Mouse (Mus musculus): Measurements from ENCODE around the gene Sebox.

Sebox gene

DNA sequence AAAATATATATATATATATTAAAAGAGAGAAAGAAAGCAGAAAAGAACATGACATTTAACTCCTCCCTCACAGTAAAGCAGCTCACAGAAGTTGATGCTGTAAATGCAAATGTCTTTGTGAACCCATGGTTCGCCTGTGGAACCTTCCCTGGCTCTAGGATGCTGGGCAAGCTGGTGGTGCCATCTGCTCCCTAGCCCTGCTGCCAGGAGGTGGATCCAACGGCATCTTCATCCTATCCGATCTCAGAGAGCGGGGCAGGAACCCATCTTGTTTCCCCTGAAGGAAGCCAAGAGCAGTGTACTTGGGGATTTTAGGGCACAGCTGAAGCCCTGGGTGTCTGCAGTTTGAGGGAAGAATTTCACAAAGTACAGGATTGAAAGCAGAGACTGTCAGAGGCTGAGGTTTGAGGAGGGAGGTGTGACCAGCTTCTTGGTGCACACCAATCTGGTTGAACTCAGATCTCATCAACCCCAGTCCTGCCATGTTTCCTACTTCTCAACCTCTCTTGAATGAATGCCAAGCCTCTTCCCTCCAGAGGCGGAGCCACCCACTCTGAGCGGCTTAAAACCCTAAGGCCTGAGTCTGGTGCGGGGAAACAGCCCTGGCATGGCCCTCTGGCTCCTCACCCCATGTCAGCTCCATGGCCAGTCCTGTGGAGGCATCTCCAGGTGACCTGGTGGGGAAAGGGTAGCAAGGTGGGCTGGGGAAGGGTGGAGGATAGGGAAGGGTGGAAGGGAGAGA lies at the start of gene Sebox:
TSS of gene Sebox (plus strand) at position 539 of the 742 bp plus-strand sequence.
- DNase-seq (ENCODE audit: extremely low spot score, low spot score) = no peak

GRCm38 (mm10) chr11:78453675-78454074 lies 49.6 kb upstream of the Sebox start:
- peak; percentile 61 for DNase-seq (ENCODE audit: extremely low spot score, low spot score)

DNA sequence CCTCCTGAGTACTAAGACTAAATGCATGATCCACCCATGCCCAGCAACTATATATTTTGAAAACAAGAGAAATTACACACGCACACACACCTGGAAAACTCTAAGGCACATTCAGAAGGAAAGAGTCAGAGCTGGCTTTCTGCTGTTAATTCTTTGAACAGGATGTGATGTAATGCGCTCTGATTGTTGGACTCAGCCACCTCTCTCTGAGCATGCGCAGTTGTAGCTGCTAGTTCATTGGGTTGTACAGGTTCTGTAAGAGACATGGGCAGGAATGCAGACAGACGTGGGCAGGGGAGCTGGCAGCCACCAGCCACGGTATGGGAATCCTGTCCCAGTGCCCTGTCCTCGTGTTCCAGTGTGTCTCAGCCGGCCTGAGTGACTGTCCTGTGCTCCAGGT lies 49.0 kb upstream of the Sebox start:
- no peak for DNase-seq (ENCODE audit: extremely low spot score, low spot score)

- peak; percentile 47 for DNase-seq (ENCODE audit: extremely low spot score, low spot score)
Observed at GRCm38 (mm10) chr11:78455308-78455707, 47.9 kb upstream of the Sebox start.

DNA sequence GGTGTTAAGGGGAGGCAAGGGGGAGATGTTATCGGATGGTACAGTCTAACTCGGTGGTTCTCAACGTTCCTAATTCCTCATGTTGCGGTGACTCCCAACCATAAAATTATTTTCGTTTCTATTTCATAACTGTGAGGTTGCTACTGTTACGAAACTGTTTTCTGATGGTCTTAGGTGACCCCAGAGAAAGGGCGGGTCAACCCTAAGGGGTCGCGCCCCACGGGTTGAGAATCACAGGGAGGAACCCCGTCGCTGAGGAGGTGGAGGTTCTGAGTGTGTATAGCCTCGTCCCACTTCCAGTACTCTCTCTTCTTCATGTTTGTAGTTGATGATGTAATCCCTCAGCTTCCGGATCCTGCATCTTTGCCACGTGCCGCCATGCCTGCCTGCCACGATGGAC lies 44.5 kb upstream of the Sebox start:
- DNase-seq (ENCODE audit: extremely low spot score, low spot score) = no peak

GRCm38 (mm10) chr11:78461894-78462293 lies 41.4 kb upstream of the Sebox start:
- no peak for DNase-seq (ENCODE audit: extremely low spot score, low spot score)

DNA sequence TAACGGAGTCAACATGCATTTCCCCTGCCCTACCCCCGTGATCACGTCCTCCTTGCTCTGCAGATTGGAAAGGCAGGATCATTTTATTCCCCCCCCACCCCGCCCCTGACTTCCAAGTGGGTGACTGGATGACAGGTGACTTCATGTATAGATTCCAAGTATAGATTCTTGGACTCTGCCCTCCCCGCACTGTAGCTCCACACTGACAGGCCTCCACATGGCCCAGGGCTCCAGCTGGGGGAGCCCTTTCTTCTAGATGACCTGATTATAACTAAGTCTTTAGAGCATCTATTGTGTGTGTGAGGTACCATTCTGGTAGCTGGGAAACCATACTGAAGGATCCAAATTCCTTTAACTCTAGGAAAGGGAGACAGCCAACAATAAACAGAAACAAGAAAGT lies 40.6 kb upstream of the Sebox start:
- no peak for DNase-seq (ENCODE audit: extremely low spot score, low spot score)

DNA sequence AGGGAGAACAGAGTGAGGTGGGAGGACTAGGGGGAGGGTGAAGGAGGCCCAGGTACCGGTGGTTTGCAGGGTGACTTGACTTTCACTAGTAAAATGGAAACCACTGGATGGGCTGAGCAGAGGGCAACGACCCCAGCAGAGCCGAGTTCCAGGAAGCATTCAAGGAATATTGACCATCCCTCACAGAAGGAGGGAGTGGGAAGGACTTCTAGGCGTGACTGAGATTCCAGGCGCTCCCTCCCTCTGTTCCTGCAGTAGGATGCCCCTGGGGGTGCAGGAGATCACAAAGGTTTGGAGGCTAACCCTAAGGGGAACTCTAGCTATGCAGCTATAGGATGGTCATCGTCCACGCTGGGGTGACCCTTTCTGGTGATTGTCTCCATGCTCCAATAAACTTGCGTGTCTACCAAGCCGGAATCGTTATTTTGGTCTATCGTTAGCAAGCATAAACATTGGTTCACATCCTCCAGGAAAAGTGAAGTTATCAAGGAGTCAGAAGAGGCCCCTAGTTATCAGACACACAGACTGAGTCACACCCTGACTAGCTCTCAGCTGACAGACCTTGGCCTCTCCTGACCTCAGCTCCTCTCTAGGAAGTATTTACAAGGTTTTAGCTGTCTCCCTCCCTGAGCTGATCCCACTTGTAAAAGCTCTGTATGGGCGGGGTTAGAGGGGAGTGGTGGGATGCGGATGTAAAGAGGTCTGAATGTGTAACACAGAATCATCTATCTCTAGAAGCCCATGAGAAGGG lies 39.8 kb upstream of the Sebox start:
- no peak for DNase-seq (ENCODE audit: extremely low spot score, low spot score)

DNA sequence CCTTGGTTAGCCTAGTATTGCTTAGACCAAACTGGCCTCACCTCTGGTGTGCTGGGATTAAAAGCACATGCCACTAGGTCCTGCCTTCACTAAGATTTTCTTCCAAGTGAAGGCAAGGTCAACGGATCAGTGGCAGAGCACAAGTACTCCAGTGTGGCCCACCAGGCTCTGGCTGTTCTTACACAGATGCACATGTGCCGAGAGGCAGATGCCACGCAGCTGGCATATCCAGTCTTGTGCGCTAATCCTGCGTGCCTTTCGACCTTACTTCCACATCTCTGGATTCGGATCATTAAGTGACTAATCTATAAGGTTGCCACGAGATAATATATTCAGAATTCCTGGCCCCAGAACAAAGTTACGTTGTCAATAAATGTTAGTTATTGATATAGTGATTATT lies 38.1 kb upstream of the Sebox start:
- peak; percentile 18 for DNase-seq (ENCODE audit: extremely low spot score, low spot score)

DNA sequence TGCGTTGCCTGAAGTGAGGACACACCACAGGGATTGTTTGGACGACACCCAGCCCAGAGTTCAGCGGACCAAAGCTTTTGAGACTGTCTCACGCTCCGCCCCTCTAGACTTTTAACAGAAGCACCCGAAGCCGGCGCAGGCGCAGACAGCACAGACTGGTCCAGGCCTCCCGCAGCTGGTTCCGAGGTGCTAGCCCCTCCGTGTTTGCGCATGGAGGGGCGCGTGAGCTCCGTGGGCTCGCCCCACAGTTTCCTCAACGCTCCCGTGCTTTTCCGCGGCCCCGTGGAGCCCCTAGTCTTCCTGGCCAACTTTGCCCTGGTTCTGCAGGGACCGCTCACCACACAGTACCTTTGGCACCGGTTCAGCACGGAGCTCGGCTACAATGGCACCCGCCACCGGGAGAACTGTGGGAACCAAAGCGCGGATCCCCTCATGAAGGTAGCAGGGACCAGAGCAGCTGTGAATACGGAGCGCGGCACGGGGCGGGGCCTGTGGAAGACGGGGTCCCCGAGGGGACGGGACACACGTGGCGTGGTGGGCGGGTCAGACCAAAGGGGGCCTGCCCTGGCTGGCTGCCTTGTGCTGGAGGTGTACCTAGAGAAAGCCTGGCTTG lies 37.6 kb upstream of the Sebox start, which contains the start of gene Slc46a1:
TSS of gene Slc46a1 (plus strand) at position 130 of the 613 bp plus-strand sequence.
- DNase-seq (ENCODE audit: extremely low spot score, low spot score) = peak; percentile 84

GRCm38 (mm10) chr11:78466242-78466912 lies 36.9 kb upstream of the Sebox start:
- DNase-seq (ENCODE audit: extremely low spot score, low spot score) = no peak

DNA sequence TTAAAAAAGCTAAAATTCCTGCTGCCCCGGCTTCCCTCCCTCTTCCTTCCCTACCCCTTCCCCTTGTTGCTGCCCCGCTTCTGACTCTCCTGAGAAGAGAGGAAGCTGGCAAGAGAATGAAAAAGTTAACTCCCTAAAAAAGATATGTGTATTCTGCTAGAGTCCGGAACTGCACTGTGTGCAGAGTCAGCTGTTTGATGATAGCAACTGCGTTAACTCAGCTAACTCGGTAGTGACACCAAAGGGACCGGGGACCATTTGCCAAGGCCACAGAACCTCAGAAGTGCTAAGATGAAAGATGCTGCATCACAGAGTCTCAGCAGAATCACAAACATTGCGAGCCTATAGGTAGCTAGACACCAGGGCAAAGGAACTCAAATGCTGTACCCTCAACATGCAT lies 35.7 kb upstream of the Sebox start:
- DNase-seq (ENCODE audit: extremely low spot score, low spot score) = no peak

GRCm38 (mm10) chr11:78467932-78468331 lies 35.3 kb upstream of the Sebox start:
- no peak for DNase-seq (ENCODE audit: extremely low spot score, low spot score)

GRCm38 (mm10) chr11:78471326-78472103 lies 31.7 kb upstream of the Sebox start:
- no peak for DNase-seq (ENCODE audit: extremely low spot score, low spot score)

- DNase-seq (ENCODE audit: extremely low spot score, low spot score) = no peak
Observed at GRCm38 (mm10) chr11:78475289-78475688, 28.0 kb upstream of the Sebox start.

GRCm38 (mm10) chr11:78483639-78484038 lies 19.6 kb upstream of the Sebox start:
- DNase-seq (ENCODE audit: extremely low spot score, low spot score) = no peak

DNA sequence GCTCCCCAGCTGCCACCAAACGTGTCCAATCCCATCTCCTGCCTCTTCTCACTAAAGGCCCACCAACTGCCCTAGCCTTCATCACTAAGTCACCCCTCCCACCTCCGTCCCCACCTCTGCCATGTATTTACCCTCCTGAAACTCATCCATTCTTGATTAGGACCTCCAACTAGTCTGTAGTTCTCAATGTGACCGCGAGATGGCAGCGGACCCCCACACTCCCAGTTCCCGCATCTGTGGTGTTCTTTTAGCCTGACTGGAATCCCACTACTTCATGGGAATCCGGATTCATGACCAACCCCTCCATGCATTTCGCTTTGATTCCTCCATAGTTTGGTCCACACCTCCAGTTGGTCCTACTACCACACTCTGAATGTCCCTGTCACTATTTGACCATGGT lies 15.1 kb upstream of the Sebox start:
- DNase-seq (ENCODE audit: extremely low spot score, low spot score) = peak; percentile 81

DNA sequence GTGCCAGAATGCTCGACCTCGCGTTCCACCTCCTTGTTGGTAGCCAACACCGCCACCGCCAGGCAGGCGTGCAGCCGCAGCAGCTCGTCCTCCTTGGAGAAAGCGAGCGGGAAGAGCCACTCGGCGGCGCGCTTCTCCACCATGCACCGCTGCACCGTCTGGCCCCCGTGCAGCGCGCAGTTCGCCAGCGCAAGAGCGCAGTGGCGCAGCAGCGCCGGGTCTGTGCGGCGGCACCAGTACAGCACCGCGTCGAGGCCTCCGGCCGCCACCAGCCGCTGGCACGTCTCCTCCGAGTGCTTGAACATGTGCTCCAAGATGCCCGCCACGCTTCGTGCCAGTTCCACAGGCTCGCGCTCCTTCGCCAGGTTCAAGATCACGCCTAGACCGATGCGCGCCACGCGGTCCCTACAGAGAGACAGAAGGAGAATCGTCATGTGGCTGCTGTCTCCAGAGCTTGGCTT lies 12.4 kb upstream of the Sebox start:
- DNase-seq (ENCODE audit: extremely low spot score, low spot score) = peak; percentile 57

DNA sequence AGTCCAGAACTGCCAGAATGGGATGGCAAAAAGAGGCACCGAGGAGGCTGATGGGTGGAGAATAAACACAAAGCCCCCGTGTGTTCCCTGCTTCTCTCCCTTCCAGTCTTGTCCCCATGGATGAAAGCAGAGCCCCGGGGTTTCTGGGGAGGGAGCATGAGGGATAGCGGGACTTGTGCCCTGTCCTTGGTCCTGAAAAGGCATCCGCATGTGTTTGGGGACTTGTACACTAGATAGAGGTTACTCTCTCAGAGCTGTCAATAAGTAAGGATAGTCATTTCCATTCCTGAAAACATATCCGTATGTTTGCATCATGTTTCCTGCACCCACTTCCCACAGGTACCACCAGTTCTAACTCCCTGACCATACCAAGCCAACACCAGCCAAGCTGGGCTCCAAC lies 7.3 kb upstream of the Sebox start:
- peak; percentile 49 for DNase-seq (ENCODE audit: extremely low spot score, low spot score)

DNA sequence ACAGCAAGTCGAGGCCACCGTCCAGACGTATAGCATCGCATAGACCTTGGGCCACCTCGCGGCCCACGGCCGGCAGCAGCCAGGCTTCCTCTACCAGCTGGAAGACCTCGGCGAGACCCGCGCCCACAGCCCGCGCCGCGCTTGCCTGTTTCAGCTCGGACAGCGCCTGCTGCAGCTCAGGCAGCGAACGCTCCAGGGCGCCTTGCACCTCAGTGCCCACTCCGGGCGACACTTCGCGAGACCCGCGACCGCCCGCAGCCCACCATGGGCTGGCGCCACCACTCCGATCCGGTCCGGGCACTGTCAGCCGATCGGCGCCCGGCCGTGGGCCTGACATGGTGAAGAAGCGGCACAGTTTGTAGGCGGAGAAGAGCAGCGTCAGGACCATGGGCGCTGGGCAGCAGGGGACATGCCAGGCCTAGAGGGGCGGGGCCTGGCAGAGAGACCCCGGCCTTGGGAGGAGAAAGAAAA lies 6.1 kb upstream of the Sebox start:
- DNase-seq (ENCODE audit: extremely low spot score, low spot score) = peak; percentile 70

Data from neural tube, embryonic 10.5 days (tissue).